Mouse (Mus musculus) embryonic facial prominence, embryonic 14.5 days (tissue): Measurements from ENCODE around the gene Krt33a. TPM values are rescaled to one million over a fixed set of nuclear protein-coding genes. Genes with fewer than 3 reads are reported as not detected.

ENCODE experiments used
- ATAC-seq: fragments of 200-750 bp; cut with Nextera tagmentation; 2 replicates; pipeline ENCODE4 v1.8.0; 2017; ENCODE audit warnings: low read depth, moderate number of reproducible peaks, moderate TSS enrichment
- DNase-seq: peaks from one replicate; pipeline ENCODE4 v3.0.0-alpha.2; 2015; ENCODE audit warnings: low spot score
- H3K27ac ChIP-seq: fragments of 300-500 bp; sonication (generic); replicated peaks from 2 replicates; pipeline ENCODE4 v1.5.1; 2014; ENCODE audit warnings: low read depth, mild to moderate bottlenecking, low read length, moderate library complexity
- H3K27me3 ChIP-seq: fragments of 300-500 bp; sonication (generic); replicated peaks from 2 replicates; pipeline ENCODE4 v1.6.1; 2014; ENCODE audit warnings: low read length; ENCODE audit not compliant: control insufficient read depth, insufficient read depth
- H3K36me3 ChIP-seq: fragments of 300-500 bp; sonication (generic); 2 replicates; pipeline ENCODE4 v1.6.1; 2014; ENCODE audit warnings: low read length, mixed read lengths; ENCODE audit not compliant: control insufficient read depth, insufficient read depth
- H3K4me1 ChIP-seq: fragments of 300-500 bp; sonication (generic); 2 replicates; pipeline ENCODE4 v1.6.1; 2014; ENCODE audit warnings: antibody characterized with exemption, low read length; ENCODE audit not compliant: control insufficient read depth, insufficient read depth
- H3K4me2 ChIP-seq: fragments of 300-500 bp; sonication (generic); 2 replicates; pipeline ENCODE4 v1.6.1; 2014; ENCODE audit warnings: low read depth, mild to moderate bottlenecking, low read length, moderate library complexity, mixed read lengths
- H3K4me3 ChIP-seq: fragments of 300-500 bp; sonication (generic); 2 replicates; pipeline ENCODE4 v1.5.1; 2014; ENCODE audit warnings: low read depth, mild to moderate bottlenecking, low read length
- H3K9ac ChIP-seq: fragments of 300-500 bp; sonication (generic); 2 replicates; pipeline ENCODE4 v1.6.1; 2014; ENCODE audit warnings: low read depth, mild to moderate bottlenecking, low read length, moderate library complexity, mixed read lengths
- H3K9me3 ChIP-seq: fragments of 300-500 bp; sonication (generic); 2 replicates; pipeline ENCODE4 v1.6.1; 2016; ENCODE audit warnings: low read length; ENCODE audit not compliant: control insufficient read depth
- WGBS: fragments of 180-500 bp; shearing (Covaris S2); extraction: QIAGEN DNeasy Blood & Tissue Kit; methylation state at CpG from one replicate; pipeline ENCODE4 v1.1.7; 2014; 5-methylcytosine and 5-hydroxymethylcytosine counted together
- polyA plus RNA-seq: library from polyadenylated mRNA; unstranded; fragments of >200 nt; fragmentation: Nextera tagmentation; extraction: Ambion mirVana; gene quantifications from 2 replicates; pipeline ENCODE4 v1.2.1, GENCODE M21; 2014

Krt33a gene
- 0.20 and 0.54 TPM in 2 replicates for polyA plus RNA-seq

DNA sequence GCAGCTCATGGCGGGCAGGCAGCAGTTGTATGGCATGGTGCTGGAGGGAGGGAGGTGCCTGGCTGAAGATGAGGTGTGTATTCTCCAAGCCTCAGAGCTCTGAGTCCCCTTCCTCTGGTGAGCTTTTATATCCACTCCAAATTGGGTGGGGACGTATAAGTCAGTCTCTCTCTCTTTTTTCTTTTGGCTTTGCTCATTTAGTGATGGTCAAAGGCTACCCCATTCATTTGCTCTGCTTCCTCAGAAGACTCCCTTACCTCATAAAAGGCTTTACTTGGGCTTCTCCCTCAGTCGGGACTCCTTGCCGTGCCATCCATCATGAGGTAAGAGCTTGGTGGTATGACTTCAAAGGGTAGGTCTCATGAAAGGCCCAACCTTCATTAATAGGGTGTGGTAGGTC, at the start of gene Krt33a:
Krt33a (minus strand) TSS at position 101 of the 400 bp plus-strand sequence.
- Histone ChIP-seq H3K4me1 (no peaks in the 10 kb centered on the region), H3K9ac (no peak within 1 kb of the TSS), H3K9me3 (no peaks in the 10 kb centered on the region), H3K27me3 (no peaks in the 10 kb centered on the region), H3K36me3 (no peaks in the 10 kb centered on the region), H3K27ac (no peak within 1 kb of the TSS), H3K4me3 (no peak within 1 kb of the TSS), H3K4me2 (no peak within 1 kb of the TSS)
- ATAC-seq (no peak), DNase-seq (no peak)
- 77% methylated on average over 4 of the region's 4 CpGs for WGBS

DNA sequence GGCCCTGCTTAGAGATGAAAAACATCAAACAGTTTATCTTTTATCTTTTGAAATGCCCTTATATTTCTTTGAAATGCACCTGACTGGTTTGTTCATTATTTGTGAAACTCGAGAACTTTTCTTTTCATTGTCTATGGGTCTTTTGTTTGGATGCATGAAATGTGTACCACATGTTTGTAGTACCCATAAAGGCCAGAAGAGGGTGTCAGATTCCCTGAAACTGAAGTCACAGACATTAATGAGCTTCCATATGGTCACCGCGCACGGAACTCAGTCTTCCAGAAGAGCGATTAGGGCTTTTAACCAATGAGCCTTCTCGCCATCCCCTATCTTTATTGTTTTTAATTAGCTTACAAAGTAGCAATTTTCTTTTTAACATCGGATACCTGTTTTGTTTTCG, 42.9 kb upstream of the Krt33a start:
- no peak overlapping the region for H3K9ac ChIP-seq
- H3K27me3 ChIP-seq, result no peaks in the 10 kb centered on the region
- ATAC-seq, result no peak
- H3K27ac ChIP-seq, result no peak overlapping the region
- no peaks in the 10 kb centered on the region for H3K36me3 ChIP-seq
- H3K9me3 ChIP-seq, result no peaks in the 10 kb centered on the region
- no peak overlapping the region for H3K4me2 ChIP-seq
- no peak overlapping the region for H3K4me3 ChIP-seq
- no peaks in the 10 kb centered on the region for H3K4me1 ChIP-seq
- WGBS, result 78% methylated on average over 8 of the region's 8 CpGs
- no peak for DNase-seq

DNA sequence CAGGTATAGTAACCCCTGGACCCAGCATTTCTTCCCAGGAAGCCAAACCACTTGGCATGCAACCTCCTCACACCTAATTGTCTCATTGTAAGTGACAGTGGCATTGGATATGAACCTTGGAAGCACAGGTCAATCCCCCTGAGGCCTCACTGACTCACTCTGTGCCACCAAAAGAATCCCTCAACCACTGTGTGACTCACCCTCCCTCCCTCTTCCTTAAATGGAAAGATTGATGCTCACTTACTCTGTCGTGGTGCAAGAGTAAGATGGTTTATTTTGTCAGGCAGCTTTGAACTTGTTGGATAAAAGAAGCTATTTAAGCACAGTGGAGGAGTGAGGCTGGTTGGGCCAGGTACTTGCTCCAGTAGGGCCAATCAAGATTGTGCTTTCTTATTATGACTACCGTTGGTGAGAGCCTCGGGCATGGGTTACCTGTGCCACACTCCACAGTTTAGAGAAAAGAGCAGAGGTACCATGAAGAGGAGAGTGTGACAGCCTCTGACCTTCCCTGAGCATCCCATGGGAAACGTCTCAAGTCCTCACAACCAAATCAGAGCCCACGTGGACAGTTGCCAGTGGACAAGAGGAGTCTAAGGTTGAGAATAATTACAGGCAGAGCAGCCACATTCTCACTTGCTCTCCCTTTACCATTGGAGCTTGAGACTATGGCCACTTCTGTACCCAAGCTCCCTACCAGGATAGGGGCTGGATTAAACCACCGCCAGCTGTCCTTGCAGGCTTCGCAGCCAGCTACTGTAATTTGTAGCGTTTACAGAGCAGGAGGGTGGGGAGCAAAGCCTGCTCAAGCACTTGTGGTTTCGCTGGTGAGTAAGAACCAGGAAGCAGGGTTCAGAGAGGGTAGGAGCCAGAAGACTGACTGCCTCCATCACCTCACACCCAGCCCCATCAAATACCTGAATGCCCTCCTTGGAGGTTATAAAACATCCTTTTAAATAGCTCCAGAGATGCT, 40.0 kb upstream of the Krt33a start:
- H3K27ac ChIP-seq, result no peak overlapping the region
- no peak overlapping the region for H3K4me2 ChIP-seq
- no peaks in the 10 kb centered on the region for H3K27me3 ChIP-seq
- 64% methylated on average over 9 of the region's 9 CpGs for WGBS
- H3K9ac ChIP-seq, result no peak overlapping the region
- H3K36me3 ChIP-seq, result no peaks in the 10 kb centered on the region
- H3K9me3 ChIP-seq, result no peaks in the 10 kb centered on the region
- no peak for ATAC-seq
- no peaks in the 10 kb centered on the region for H3K4me1 ChIP-seq
- H3K4me3 ChIP-seq, result no peak overlapping the region
- peak; percentile 19 for DNase-seq

DNA sequence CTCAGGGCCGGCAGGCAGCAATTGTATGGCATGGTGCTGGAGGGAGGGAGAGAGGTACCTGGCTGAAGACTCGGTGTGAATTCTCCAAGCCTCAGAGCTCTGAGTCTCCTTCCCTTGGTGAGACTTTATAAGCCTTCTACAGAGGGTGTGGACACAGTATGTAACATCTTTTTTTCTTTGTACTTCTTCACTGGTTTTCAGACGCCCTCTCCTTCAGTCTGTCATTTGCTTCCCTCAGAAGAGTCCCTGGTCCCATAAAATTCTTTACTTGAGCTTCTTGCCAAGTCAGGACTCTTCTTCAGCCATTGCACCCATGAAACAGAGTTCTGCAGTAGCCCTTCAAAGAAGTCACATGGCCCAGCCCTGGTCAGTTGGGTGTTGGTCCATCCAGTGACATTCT, 34.4 kb upstream of the Krt33a start, which contains the start of gene Krt31:
Krt31 (minus strand) TSS at position 101 of the 400 bp plus-strand sequence.
- 82% methylated on average over 2 of the region's 3 CpGs for WGBS
- H3K36me3 ChIP-seq, result no peaks in the 10 kb centered on the region
- H3K9me3 ChIP-seq, result no peaks in the 10 kb centered on the region
- ATAC-seq, result no peak
- H3K4me2 ChIP-seq, result no peak within 1 kb of the TSS
- H3K4me1 ChIP-seq, result no peaks in the 10 kb centered on the region
- DNase-seq, result no peak
- no peak within 1 kb of the TSS for H3K27ac ChIP-seq
- H3K27me3 ChIP-seq, result no peaks in the 10 kb centered on the region
- no peak within 1 kb of the TSS for H3K4me3 ChIP-seq
- no peak within 1 kb of the TSS for H3K9ac ChIP-seq

DNA sequence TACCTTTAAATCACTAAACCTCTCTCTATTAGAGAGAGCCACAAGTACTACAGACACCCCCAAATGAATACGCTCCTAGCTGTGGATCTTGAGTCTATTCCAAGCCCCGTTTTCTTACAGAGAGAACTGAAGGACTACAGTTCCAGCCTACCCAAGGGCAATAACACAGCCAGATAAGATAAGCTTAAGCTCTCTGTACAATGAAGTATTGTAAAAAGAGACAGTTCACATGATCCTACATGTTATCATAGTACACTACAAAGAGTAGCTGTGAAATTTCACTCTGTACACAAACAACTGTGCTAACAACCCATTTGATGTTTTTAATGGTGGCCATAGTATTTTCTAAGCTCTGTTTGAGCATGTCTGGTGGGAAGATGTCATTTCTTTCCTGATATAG, 31.2 kb upstream of the Krt33a start:
- Histone ChIP-seq H3K9ac (no peak overlapping the region), H3K27me3 (no peaks in the 10 kb centered on the region), H3K36me3 (no peaks in the 10 kb centered on the region), H3K4me3 (no peak overlapping the region), H3K9me3 (no peaks in the 10 kb centered on the region), H3K4me2 (no peak overlapping the region), H3K27ac (no peak overlapping the region), H3K4me1 (no peaks in the 10 kb centered on the region)
- 77% methylated on average over 2 of the region's 2 CpGs for WGBS
- ATAC-seq (no peak), DNase-seq (no peak)

DNA sequence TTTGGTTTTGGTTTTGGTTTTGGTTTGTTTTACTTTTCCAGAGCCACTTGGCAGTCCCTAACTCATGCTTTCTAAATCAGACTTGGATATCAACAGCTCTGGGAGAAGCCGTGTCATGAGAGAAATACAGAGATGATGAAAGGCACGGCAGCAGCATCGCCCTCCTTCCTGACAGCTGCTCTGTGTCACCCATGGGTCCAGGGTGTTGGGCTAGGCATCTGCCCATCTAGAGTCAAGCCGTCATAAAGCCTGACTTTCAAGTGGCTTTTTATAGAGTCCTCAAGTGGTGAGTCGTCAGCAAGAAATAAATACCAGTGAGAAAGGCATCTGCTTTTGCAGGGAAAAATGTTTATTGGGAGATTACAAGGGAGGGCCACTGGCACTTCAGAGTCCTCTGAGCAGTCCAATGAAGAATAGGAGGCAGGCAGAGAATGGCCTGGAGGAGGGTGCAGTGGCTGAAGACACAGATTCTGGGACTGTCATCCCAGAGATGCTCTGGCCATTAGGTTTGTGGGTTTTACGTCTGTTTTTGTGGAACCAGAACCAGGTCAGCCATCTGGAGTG, 30.4 kb upstream of the Krt33a start:
- H3K27me3 ChIP-seq, result no peaks in the 10 kb centered on the region
- WGBS, result 84% methylated on average over 6 of the region's 6 CpGs
- no peak for ATAC-seq

DNA sequence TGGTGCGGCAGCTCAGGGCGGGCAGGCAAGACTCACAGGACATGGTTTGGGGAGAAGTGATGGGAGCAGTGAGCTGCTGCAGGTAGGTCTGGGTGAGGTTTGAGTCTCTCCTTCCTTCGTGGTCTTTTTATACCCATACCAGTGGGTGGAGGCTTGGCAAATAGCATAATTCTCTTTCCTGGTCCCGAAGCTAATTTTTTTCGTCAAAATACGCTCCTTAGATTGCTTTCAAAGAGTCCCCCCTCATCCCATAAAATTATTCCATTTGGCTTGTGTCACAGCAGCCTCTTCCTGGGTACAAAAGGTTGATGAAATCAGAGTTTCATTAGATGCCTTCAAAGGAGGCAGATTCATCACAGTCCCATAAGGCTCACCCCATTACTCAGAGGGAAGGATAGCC, 25.4 kb upstream of the Krt33a start, which contains the start of gene Krt34:
Krt34 (minus strand) TSS at position 101 of the 400 bp plus-strand sequence.
- no peak within 1 kb of the TSS for H3K4me3 ChIP-seq
- no peaks in the 10 kb centered on the region for H3K4me1 ChIP-seq
- H3K9me3 ChIP-seq, result no peaks in the 10 kb centered on the region
- DNase-seq, result no peak
- no peak within 1 kb of the TSS for H3K4me2 ChIP-seq
- no peak within 1 kb of the TSS for H3K27ac ChIP-seq
- ATAC-seq, result no peak
- H3K27me3 ChIP-seq, result no peaks in the 10 kb centered on the region
- H3K36me3 ChIP-seq, result no peaks in the 10 kb centered on the region
- WGBS, result 89% methylated on average over 6 of the region's 6 CpGs
- no peak within 1 kb of the TSS for H3K9ac ChIP-seq

More for the DNA sequence above, 30.4 kb upstream of the Krt33a start:
- Histone ChIP-seq H3K4me1 (no peaks in the 10 kb centered on the region), H3K9ac (no peak overlapping the region), H3K36me3 (no peaks in the 10 kb centered on the region), H3K4me2 (no peak overlapping the region), H3K4me3 (no peak overlapping the region), H3K9me3 (no peaks in the 10 kb centered on the region), H3K27ac (no peak overlapping the region)
- DNase-seq, result no peak

DNA sequence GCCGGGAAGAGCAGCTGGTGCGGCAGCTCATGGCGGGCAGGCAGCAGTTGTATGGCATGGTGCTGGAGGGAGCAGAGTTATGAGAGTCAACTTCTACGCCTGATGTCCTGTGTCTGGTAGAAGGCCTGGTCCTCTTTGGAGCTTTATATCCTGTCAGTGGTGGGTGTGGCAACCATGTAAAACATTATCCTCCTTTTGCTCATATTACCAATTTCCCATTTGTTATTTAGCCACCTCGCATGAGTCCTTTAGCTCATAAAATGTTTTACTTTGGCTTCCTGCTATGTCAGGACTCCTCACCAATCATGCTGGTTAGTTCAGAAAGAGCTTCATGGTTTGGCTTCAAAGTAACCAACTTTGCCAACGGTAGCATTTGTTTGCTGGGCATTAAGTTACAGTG, 13.8 kb upstream of the Krt33a start, which contains the start of gene Krt33b:
Krt33b (minus strand) TSS at position 101 of the 400 bp plus-strand sequence.
- Histone ChIP-seq H3K4me1 (no peaks in the 10 kb centered on the region), H3K27me3 (no peaks in the 10 kb centered on the region), H3K9me3 (no peaks in the 10 kb centered on the region), H3K4me2 (no peak within 1 kb of the TSS), H3K36me3 (no peaks in the 10 kb centered on the region), H3K27ac (no peak within 1 kb of the TSS), H3K4me3 (no peak within 1 kb of the TSS), H3K9ac (no peak within 1 kb of the TSS)
- DNase-seq (no peak), ATAC-seq (no peak)
- 87% methylated on average over 6 of the region's 6 CpGs for WGBS
